Mouse (Mus musculus) retina, adult 2 months (tissue): ENCODE measurements around the gene Trpv2.
"Not testable (repeated sequence)": the region's sequence is repeated elsewhere in the genome, so short reads cannot be mapped to it uniquely, and the experiment has no call there.

Experiments used
- DNase-seq: peaks from one replicate; pipeline ENCODE4 v3.0.0-alpha.2; 2012; ENCODE audit warnings: low read depth, low spot score

The Trpv2 gene

DNA sequence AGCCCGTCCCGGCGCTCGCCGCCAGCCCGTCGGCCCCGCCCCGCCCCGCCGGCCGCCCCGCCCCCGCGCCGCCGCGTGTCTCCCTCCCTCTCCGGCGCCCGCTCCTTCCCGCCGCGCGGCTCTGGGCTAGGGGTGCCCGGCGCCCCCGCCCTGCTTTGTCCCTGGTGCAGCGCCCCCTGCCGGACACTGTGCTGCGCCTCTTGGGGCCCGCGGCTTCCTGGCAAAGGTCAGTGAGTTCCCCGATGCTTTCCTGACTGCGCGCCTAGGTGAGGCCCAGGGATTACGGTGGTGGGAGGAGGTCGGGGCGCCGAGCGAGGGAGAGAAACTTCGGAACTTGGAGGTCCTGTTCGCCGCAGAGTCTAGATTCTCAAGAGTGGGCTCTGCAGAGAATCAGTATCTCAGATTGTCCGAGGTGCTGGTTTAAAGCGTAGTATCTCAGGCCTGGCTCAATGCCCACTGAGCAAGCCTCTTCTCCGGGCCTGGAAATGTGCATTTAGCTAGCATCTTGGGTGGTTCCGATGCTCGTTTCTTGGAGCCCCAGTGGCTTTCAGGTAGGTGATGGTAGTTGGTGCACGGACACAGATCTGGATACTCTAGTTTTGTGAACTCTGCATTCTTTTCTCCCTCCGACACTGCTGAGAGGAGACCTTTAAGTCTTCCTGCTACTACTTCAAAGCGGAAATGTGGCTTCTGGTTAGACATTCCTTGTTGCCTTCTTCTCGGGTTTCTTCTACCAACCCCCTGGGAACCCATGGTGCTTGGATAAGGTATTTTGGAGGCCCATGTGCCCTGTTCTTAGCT is 74.5 kb downstream of the Trpv2 start, which contains the start of gene Mmgt2:
Gene Mmgt2, plus strand, starts transcription at position 74 of the 801 bp plus-strand sequence.
- peak; percentile 70 for DNase-seq

DNA sequence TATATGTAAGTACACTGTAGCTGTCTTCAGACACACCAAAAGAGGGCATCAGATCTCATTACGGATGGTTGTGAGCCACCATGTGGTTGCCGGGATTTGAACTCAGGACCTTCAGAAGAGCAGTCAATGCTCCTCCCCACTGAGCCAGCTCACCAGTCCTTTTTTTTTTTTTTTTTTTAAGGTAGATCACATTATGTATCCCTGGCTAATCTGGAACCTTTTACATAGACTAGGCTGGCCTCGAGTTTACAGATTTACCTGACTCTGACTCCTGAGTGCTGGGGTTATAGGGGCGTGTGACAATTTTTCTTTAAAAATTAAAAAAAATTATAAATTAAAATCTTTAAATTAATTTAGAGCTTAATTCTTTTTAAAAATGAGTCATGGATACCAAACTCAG is 75.5 kb downstream of the Trpv2 start:
- not testable (repeated sequence) for DNase-seq
